ENCODE assay signal across 8 mouse cellular contexts in genomic region chr11:81634360-81635350, GRCm38 (mm10).
DNase-seq lines count a peak whose midpoint lies in the region; ATAC-seq and TF ChIP-seq lines count a peak whose summit lies in the region.

No protein-coding gene starts in this region.

- TF ChIP-seq CTCF in testis, adult 2 months (IDR thresholded peaks at IDR 0.05; ENCODE audit: control insufficient read depth, insufficient read depth, insufficient replicate concordance, low read depth, low read length): peak; percentile 43; the same call in 1 of the 2 replicates
- peak; percentile 49; the same call in 1 of the 2 replicates for TF ChIP-seq CTCF in bone marrow macrophage, adult 2 months (IDR thresholded peaks at IDR 0.05; ENCODE audit: low read depth, low read length)

- H3K4me3 ChIP-seq in testis, adult 2 months (ENCODE audit: control insufficient read depth, low read depth, low read length): no peak overlapping the region; the same call in 1 of the 2 replicates
- H3K4me3 ChIP-seq in bone marrow macrophage, adult 2 months (ENCODE audit: insufficient read depth, low read length): no peak overlapping the region
- H3K4me3 ChIP-seq in embryonic facial prominence, embryonic 14.5 days (ENCODE audit: low read depth, low read length): no peak overlapping the region

- no peak for ATAC-seq in embryonic facial prominence, embryonic 14.5 days (ENCODE audit: low read depth)

- H3K27ac ChIP-seq in testis, adult 2 months (ENCODE audit: control insufficient read depth, insufficient read depth, low read depth, low read length): no peak overlapping the region
- no peak overlapping the region for H3K27ac ChIP-seq in bone marrow macrophage, adult 2 months (ENCODE audit: insufficient read depth, low read depth, low read length)
- H3K27ac ChIP-seq in embryonic facial prominence, embryonic 14.5 days (replicated peaks; ENCODE audit: low read depth, low read length): no peak overlapping the region

- no peaks in the 10 kb centered on the region for H3K9me3 ChIP-seq in embryonic facial prominence, embryonic 14.5 days (ENCODE audit: control insufficient read depth, low read length)

- H3K27me3 ChIP-seq in testis, adult 2 months (ENCODE audit: control insufficient read depth, insufficient read depth, low read length): no peaks in the 10 kb centered on the region
- H3K27me3 ChIP-seq in embryonic facial prominence, embryonic 14.5 days (replicated peaks; ENCODE audit: control insufficient read depth, insufficient read depth, low read length): no peaks in the 10 kb centered on the region

- no peak overlapping the region for H3K4me2 ChIP-seq in embryonic facial prominence, embryonic 14.5 days (ENCODE audit: low read depth, low read length)

- H3K9ac ChIP-seq in embryonic facial prominence, embryonic 14.5 days (ENCODE audit: low read depth, low read length): no peak overlapping the region

- TF ChIP-seq POLR2A in testis, adult 2 months (IDR thresholded peaks at IDR 0.05; ENCODE audit: control insufficient read depth, low read depth, low read length): no peak
- TF ChIP-seq POLR2A in bone marrow macrophage, adult 2 months (IDR thresholded peaks at IDR 0.05; ENCODE audit: borderline replicate concordance, low read depth, low read length): no peak

- no peak for DNase-seq in testis, postnatal 14 days (ENCODE audit: low spot score)
- peak; percentile 66 for DNase-seq in embryonic facial prominence, embryonic 14.5 days (ENCODE audit: low spot score)
- DNase-seq in hindlimb bud, embryonic 11.5 days (ENCODE audit: extremely low spot score, low read depth, low spot score): peak; percentile 41
- DNase-seq in lung, postnatal 14 days: peak; percentile 40
- peak; percentile 44 for DNase-seq in right cerebral cortex, postnatal 25 days
- no peak for DNase-seq in MN1 (ENCODE audit: low spot score)

- 61% methylated on average over 25 of the region's 25 CpGs for WGBS in embryonic facial prominence, embryonic 14.5 days

- no peaks in the 10 kb centered on the region for H3K36me3 ChIP-seq in testis, adult 2 months (ENCODE audit: control insufficient read depth, insufficient read depth, low read length)
- no peaks in the 10 kb centered on the region for H3K36me3 ChIP-seq in embryonic facial prominence, embryonic 14.5 days (ENCODE audit: control insufficient read depth, insufficient read depth, low read length)

- H3K4me1 ChIP-seq in testis, adult 2 months (ENCODE audit: control insufficient read depth, insufficient read depth, low read length): peaks cover 5% of the 10 kb centered on the region
- H3K4me1 ChIP-seq in bone marrow macrophage, adult 2 months (ENCODE audit: control insufficient read depth, insufficient read depth, low read length): no peaks in the 10 kb centered on the region
- H3K4me1 ChIP-seq in embryonic facial prominence, embryonic 14.5 days (ENCODE audit: control insufficient read depth, insufficient read depth, low read length): no peaks in the 10 kb centered on the region; the same call in none of the 2 replicates

Comparison
In these comparisons a context has a peak if more than half of its experiments do, and no peak if none do; other contexts are left out.
1. DNase-seq: peak in embryonic facial prominence, embryonic 14.5 days (single experiment), hindlimb bud, embryonic 11.5 days (single experiment), lung, postnatal 14 days (single experiment) and right cerebral cortex, postnatal 25 days (single experiment); none in testis, postnatal 14 days (single experiment) and MN1 (single experiment).